Comparison of ENCODE assay signal across 8 mouse cellular contexts in genomic region chr6:126163861-126164755, GRCm38 (mm10). TPM values are rescaled to one million over a fixed set of nuclear protein-coding genes. Genes with fewer than 3 reads are reported as not detected.
A peak's percentile ranks its signal among the peaks of the same experiment; 100 is the strongest.
DNase-seq lines count a peak whose midpoint lies in the region; ATAC-seq lines count a peak whose summit lies in the region.

No protein-coding gene starts in this region.

- peak overlapping the region; percentile 87 for H3K27ac ChIP-seq in heart, embryonic 10.5 days
- H3K27ac ChIP-seq in hindbrain, embryonic 11.5 days (ENCODE audit: low read depth, low read length), result no peak overlapping the region
- H3K27ac ChIP-seq in liver, embryonic 15.5 days (replicated peaks), result no peak overlapping the region

- H3K4me2 ChIP-seq in hindbrain, embryonic 11.5 days (replicated peaks; ENCODE audit: low read depth, low read length), result peak overlapping the region; percentile 76
- peak overlapping the region; percentile 30 for H3K4me2 ChIP-seq in liver, embryonic 15.5 days

- H3K9me3 ChIP-seq in heart, embryonic 10.5 days, result no peaks in the 10 kb centered on the region
- no peaks in the 10 kb centered on the region for H3K9me3 ChIP-seq in hindbrain, embryonic 11.5 days (ENCODE audit: control insufficient read depth, low read length)
- no peaks in the 10 kb centered on the region for H3K9me3 ChIP-seq in liver, embryonic 15.5 days (replicated peaks)

- peak overlapping the region; percentile 65 for H3K4me3 ChIP-seq in heart, embryonic 10.5 days
- H3K4me3 ChIP-seq in hindbrain, embryonic 11.5 days (ENCODE audit: low read depth, low read length), result peak overlapping the region; percentile 40
- H3K4me3 ChIP-seq in liver, embryonic 15.5 days (replicated peaks), result 0 out of 2 replicates have a peak overlapping the region, but pooled peaks have one; percentile 2

- under 1% methylated on average over 41 of the region's 41 CpGs for WGBS in heart, embryonic 10.5 days
- WGBS in hindbrain, embryonic 11.5 days, result 1% methylated on average over 39 of the region's 41 CpGs
- 2% methylated on average over 41 of the region's 41 CpGs for WGBS in liver, embryonic 15.5 days (ENCODE audit: insufficient replicate concordance)

- no peak overlapping the region for H3K9ac ChIP-seq in hindbrain, embryonic 11.5 days (ENCODE audit: low read depth, low read length)
- no peak overlapping the region for H3K9ac ChIP-seq in liver, embryonic 15.5 days

- ATAC-seq in hindbrain, embryonic 11.5 days (ENCODE audit: low FRiP score), result peak; percentile 18
- ATAC-seq in liver, embryonic 15.5 days (ENCODE audit: insufficient read depth), result no peak

- intact Hi-C loops in heart, postnatal 25 days (cut with DNase I), result loop anchor here (5.0 kb wide), 2 partner anchors 67 to 152 kb away; no protein-coding TSS in a partner anchor

- peaks cover 70% of the 10 kb centered on the region for H3K4me1 ChIP-seq in heart, embryonic 10.5 days
- peaks cover 7% of the 10 kb centered on the region for H3K4me1 ChIP-seq in hindbrain, embryonic 11.5 days (replicated peaks; ENCODE audit: control insufficient read depth, insufficient read depth, low read length)
- no peaks in the 10 kb centered on the region for H3K4me1 ChIP-seq in liver, embryonic 15.5 days (replicated peaks)

- H3K36me3 ChIP-seq in heart, embryonic 10.5 days, result no peaks in the 10 kb centered on the region
- no peaks in the 10 kb centered on the region for H3K36me3 ChIP-seq in hindbrain, embryonic 11.5 days (ENCODE audit: control insufficient read depth, insufficient read depth, low read length)
- H3K36me3 ChIP-seq in liver, embryonic 15.5 days (replicated peaks), result no peaks in the 10 kb centered on the region

- DNase-seq in heart, embryonic 10.5 days (ENCODE audit: low spot score), result peak; percentile 75
- no peak for DNase-seq in heart, postnatal 25 days (ENCODE audit: low spot score)
- peak; percentile 32 for DNase-seq in embryo, embryonic 10 days (ENCODE audit: low spot score)
- peak; percentile 57 for DNase-seq in hindbrain, embryonic 11.5 days (ENCODE audit: low spot score)
- DNase-seq in frontal cortex, postnatal 10 days (ENCODE audit: low spot score in 2 of 2), result no peak
- DNase-seq in ovary, postnatal 36 days (ENCODE audit: low spot score), result no peak
- DNase-seq in urinary bladder, postnatal 14 days (ENCODE audit: low spot score), result no peak

- peaks cover 28% of the 10 kb centered on the region for H3K27me3 ChIP-seq in heart, embryonic 10.5 days (ENCODE audit: insufficient read depth, poor library complexity, severe bottlenecking)
- peaks cover 43% of the 10 kb centered on the region for H3K27me3 ChIP-seq in hindbrain, embryonic 11.5 days (ENCODE audit: control insufficient read depth, insufficient read depth, low read length)
- H3K27me3 ChIP-seq in liver, embryonic 15.5 days, result peaks cover 73% of the 10 kb centered on the region

RNA-seq across cellular contexts. Expression of gene Ntf3, which starts 2.6 kb away (rescaled TPM):
- polyA plus RNA-seq in heart, embryonic 10.5 days (2016; fragmentation: Nextera tagmentation; extraction: Ambion mirVana), result 11.0 and 12.8 TPM in 2 replicates
- total RNA-seq in heart, postnatal 25 days (2021), result 1 to 10 TPM; 2.8 to 5.2 TPM
- 4.5 and 5.8 TPM in 2 replicates for polyA plus RNA-seq in hindbrain, embryonic 11.5 days (2014; fragmentation: Nextera tagmentation; extraction: Ambion mirVana)
- 0.30 and 0.45 TPM in 2 replicates for polyA plus RNA-seq in liver, embryonic 15.5 days (2015; fragmentation: Nextera tagmentation; extraction: Ambion mirVana)

Comparison
In these comparisons a context has a peak if more than half of its experiments do, and no peak if none do; other contexts are left out.
1. DNase-seq: peak in heart, embryonic 10.5 days (single experiment), embryo, embryonic 10 days (single experiment) and hindbrain, embryonic 11.5 days (single experiment); none in heart, postnatal 25 days (single experiment), frontal cortex, postnatal 10 days (0 of 2), ovary, postnatal 36 days (single experiment) and urinary bladder, postnatal 14 days (single experiment).
2. H3K4me3 ChIP-seq: peak in every context shown above with its lines; median percentile 65 in heart, embryonic 10.5 days; 40 in hindbrain, embryonic 11.5 days; 2 in liver, embryonic 15.5 days.